In genomic region chr12:31184217-31184975, GRCm38 (mm10) we compare ENCODE assay signal across 11 mouse cellular contexts. TPM values are rescaled to one million over a fixed set of nuclear protein-coding genes. Genes with fewer than 3 reads are reported as not detected.
DNase-seq lines count a peak whose midpoint lies in the region; ATAC-seq and TF ChIP-seq lines count a peak whose summit lies in the region.
"Had no signal": no experiment of that assay in that cellular context is flagged by ENCODE, and none has a peak within 500 bp of the region (broad histone marks: within the 10 kb centered on the region; RNA-seq: fewer than 3 reads in every experiment).

No protein-coding gene starts in this region.

- H3K27me3 ChIP-seq in midbrain, embryonic 14.5 days (ENCODE audit: control insufficient read depth, insufficient read depth, low read length) = no peaks in the 10 kb centered on the region
- H3K27me3 ChIP-seq in midbrain, embryonic 15.5 days (replicated peaks) = no peaks in the 10 kb centered on the region
- H3K27me3 ChIP-seq in kidney, embryonic 16.5 days (ENCODE audit: insufficient read depth, low read length) = no peaks in the 10 kb centered on the region
- H3K27me3 ChIP-seq in testis, adult 2 months (ENCODE audit: control insufficient read depth, insufficient read depth, low read length) = no peaks in the 10 kb centered on the region
- H3K27me3 ChIP-seq: Patski had no signal

- H3K36me3 ChIP-seq in midbrain, embryonic 14.5 days (ENCODE audit: control insufficient read depth, insufficient read depth, low read length) = no peaks in the 10 kb centered on the region
- H3K36me3 ChIP-seq in midbrain, embryonic 15.5 days (replicated peaks) = no peaks in the 10 kb centered on the region
- H3K36me3 ChIP-seq in kidney, embryonic 16.5 days (ENCODE audit: insufficient read depth, low read length) = no peaks in the 10 kb centered on the region
- no peaks in the 10 kb centered on the region for H3K36me3 ChIP-seq in testis, adult 2 months (ENCODE audit: control insufficient read depth, insufficient read depth, low read length)

- no peak overlapping the region for H3K27ac ChIP-seq in midbrain, embryonic 14.5 days (replicated peaks; ENCODE audit: low read depth, low read length)
- H3K27ac ChIP-seq in midbrain, embryonic 15.5 days = no peak overlapping the region
- peak overlapping the region; percentile 14 for H3K27ac ChIP-seq in kidney, embryonic 16.5 days (ENCODE audit: low read length)
- peak overlapping the region; percentile 76 for H3K27ac ChIP-seq in testis, adult 2 months (ENCODE audit: control insufficient read depth, insufficient read depth, low read depth, low read length)

- intact Hi-C loops in gastrocnemius, postnatal 36 days (cut with DNase I) = no loop called here
- intact Hi-C loops in left cerebral cortex, postnatal 14 days (cut with DNase I) = no loop called here

- WGBS in midbrain, embryonic 14.5 days = 71% methylated on average over 11 of the region's 11 CpGs
- 64% methylated on average over 11 of the region's 11 CpGs for WGBS in midbrain, embryonic 15.5 days
- WGBS in kidney, embryonic 16.5 days = 48% methylated on average over 11 of the region's 11 CpGs

- no peak overlapping the region for H3K4me2 ChIP-seq in midbrain, embryonic 14.5 days (ENCODE audit: low read length)
- H3K4me2 ChIP-seq in midbrain, embryonic 15.5 days = no peak overlapping the region
- no peak overlapping the region for H3K4me2 ChIP-seq in kidney, embryonic 16.5 days (replicated peaks; ENCODE audit: low read depth, low read length)

- H3K4me1 ChIP-seq in midbrain, embryonic 14.5 days (ENCODE audit: control insufficient read depth, insufficient read depth, low read length) = 0 out of 2 replicates have a peak, but pooled peaks cover 2% of the 10 kb centered on the region
- H3K4me1 ChIP-seq in midbrain, embryonic 15.5 days = no peaks in the 10 kb centered on the region
- peaks cover 41% of the 10 kb centered on the region for H3K4me1 ChIP-seq in kidney, embryonic 16.5 days (ENCODE audit: insufficient read depth, low read length)
- H3K4me1 ChIP-seq in testis, adult 2 months (ENCODE audit: control insufficient read depth, insufficient read depth, low read length) = no peaks in the 10 kb centered on the region

- ATAC-seq in midbrain, embryonic 14.5 days (ENCODE audit: low FRiP score, low TSS enrichment) = no peak
- ATAC-seq in midbrain, embryonic 15.5 days (replicated peaks) = no peak
- ATAC-seq in kidney, embryonic 16.5 days (ENCODE audit: low FRiP score, low TSS enrichment) = no peak
- ATAC-seq: Patski had no signal

- TF ChIP-seq CTCF in testis, adult 2 months (IDR thresholded peaks at IDR 0.05; ENCODE audit: control insufficient read depth, insufficient read depth, insufficient replicate concordance, low read depth, low read length) = no peak

- no peak overlapping the region for H3K4me3 ChIP-seq in midbrain, embryonic 14.5 days (replicated peaks; ENCODE audit: low read depth, low read length)
- no peak overlapping the region for H3K4me3 ChIP-seq in midbrain, embryonic 15.5 days
- no peak overlapping the region for H3K4me3 ChIP-seq in kidney, embryonic 16.5 days (ENCODE audit: low read length)
- H3K4me3 ChIP-seq in testis, adult 2 months (ENCODE audit: control insufficient read depth, low read depth, low read length) = no peak overlapping the region

- no peak for TF ChIP-seq POLR2A in testis, adult 2 months (IDR thresholded peaks at IDR 0.05; ENCODE audit: control insufficient read depth, low read depth, low read length)

- H3K9ac ChIP-seq in midbrain, embryonic 14.5 days (replicated peaks; ENCODE audit: low read length) = no peak overlapping the region
- H3K9ac ChIP-seq in midbrain, embryonic 15.5 days = no peak overlapping the region
- no peak overlapping the region; the same call in 1 of the 2 replicates for H3K9ac ChIP-seq in kidney, embryonic 16.5 days (replicated peaks; ENCODE audit: low read length)

- no peaks in the 10 kb centered on the region for H3K9me3 ChIP-seq in midbrain, embryonic 14.5 days (ENCODE audit: control insufficient read depth, low read length)
- no peaks in the 10 kb centered on the region for H3K9me3 ChIP-seq in midbrain, embryonic 15.5 days
- no peaks in the 10 kb centered on the region for H3K9me3 ChIP-seq in kidney, embryonic 16.5 days (ENCODE audit: low read length)

- DNase-seq in midbrain, embryonic 14.5 days = peak; percentile 21
- DNase-seq in gastrocnemius, postnatal 36 days = peak; percentile 29 to 61
- no peak for DNase-seq in spleen, postnatal 4 days (ENCODE audit: low spot score in 2 of 2)
- no peak for DNase-seq in left cerebral cortex, postnatal 14 days (ENCODE audit: low spot score in 2 of 2)
- DNase-seq in layer of hippocampus, adult 9-11 months = no peak

RNA-seq across cellular contexts. Expression of gene Gm6993, which starts 56.2 kb away (rescaled TPM):
- not detected in 2 replicates for polyA plus RNA-seq in midbrain, embryonic 14.5 days (2014; fragmentation: Nextera tagmentation; extraction: Ambion mirVana)
- polyA plus RNA-seq in midbrain, embryonic 15.5 days (2015; fragmentation: Nextera tagmentation; extraction: Ambion mirVana) = not detected in 2 replicates
- not detected for total RNA-seq in gastrocnemius, postnatal 36 days (2021)
- polyA plus RNA-seq in kidney, embryonic 16.5 days (2015; fragmentation: Nextera tagmentation; extraction: Ambion mirVana) = not detected in 2 replicates
- polyA plus RNA-seq in testis, adult 2 months (2012; rRNA removed) = not detected in 2 replicates
- not detected for total RNA-seq in left cerebral cortex, postnatal 14 days (2021)
- polyA plus RNA-seq: gonadal fat pad, adult 2 months; neural tube, embryonic 11.5 days; Patski had no signal

Comparison
In these comparisons a context has a peak if more than half of its experiments do, and no peak if none do; other contexts are left out.
1. DNase-seq: peak in midbrain, embryonic 14.5 days (single experiment) and gastrocnemius, postnatal 36 days (2 of 2); none in spleen, postnatal 4 days (0 of 2), left cerebral cortex, postnatal 14 days (0 of 2) and layer of hippocampus, adult 9-11 months (single experiment).
2. H3K27ac ChIP-seq: peak in kidney, embryonic 16.5 days (single experiment) and testis, adult 2 months (single experiment); none in midbrain, embryonic 14.5 days (single experiment) and midbrain, embryonic 15.5 days (single experiment).